Mouse (Mus musculus) left cerebral cortex, postnatal 14 days (tissue): ENCODE data around the gene Gm20671. TPM values are rescaled to one million over a fixed set of nuclear protein-coding genes. Genes with fewer than 3 reads are reported as not detected.
"Not testable (repeated sequence)": the region's sequence is repeated elsewhere in the genome, so short reads cannot be mapped to it uniquely, and the experiment has no call there.

Experiments used
- DNase-seq, 2 experiments: peaks; one replicate each; pipeline ENCODE4 v3.0.0; 2021 to 2022; ENCODE audit warnings: low spot score in 2 of 2, mixed read lengths in 1 of 2
- intact Hi-C: fragments of 180-260 bp; cut with DNase I; formaldehyde crosslinking; loops from one replicate; pipeline ENCODE4 v1.15.1; 2025
- long read RNA-seq, 2 experiments: library from polyadenylated mRNA; stranded (forward); transcript quantifications; one replicate each; pipeline ENCODE4 v2.0.0; 2021
- total RNA-seq, 2 experiments: library from RNA; stranded (reverse); gene quantifications; 2 replicates each; pipeline ENCODE4 v1.2.3; 2021

Gene Gm20671
- not detected for total RNA-seq
- long read RNA-seq, experiment 1, partial matches to known transcripts = 2 of 17 reads
- long read RNA-seq, experiment 1, other reads (novel, unspliced or antisense) = 15 of 17 reads
- long read RNA-seq, experiment 2, partial matches to known transcripts = 1 of 11 reads
- long read RNA-seq, experiment 2, other reads (novel, unspliced or antisense) = 10 of 11 reads

DNA sequence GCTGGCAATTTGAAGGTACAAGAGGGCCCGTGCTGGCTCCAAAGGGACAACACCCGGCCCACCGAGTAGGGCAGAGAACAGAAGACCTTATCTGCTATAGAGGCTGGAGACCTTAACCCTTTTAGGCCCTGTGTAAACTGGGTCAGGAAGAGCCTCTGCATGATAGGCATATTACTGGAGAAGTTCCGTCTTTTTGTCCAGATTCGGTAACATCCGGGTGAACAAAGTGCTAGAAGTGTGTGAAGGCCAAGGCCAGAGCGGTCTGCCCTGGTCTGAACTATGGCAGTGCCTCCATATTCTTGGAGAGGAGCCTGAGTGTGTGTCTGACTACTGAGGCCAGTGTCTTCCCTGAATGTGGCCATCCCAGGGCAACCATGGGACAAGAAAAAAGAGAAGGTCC is at the start of gene Gm20671:
TSS of gene Gm20671 (minus strand) at position 101 of the 400 bp plus-strand sequence.
- no peak for DNase-seq
- intact Hi-C loops = no loop called here

DNA sequence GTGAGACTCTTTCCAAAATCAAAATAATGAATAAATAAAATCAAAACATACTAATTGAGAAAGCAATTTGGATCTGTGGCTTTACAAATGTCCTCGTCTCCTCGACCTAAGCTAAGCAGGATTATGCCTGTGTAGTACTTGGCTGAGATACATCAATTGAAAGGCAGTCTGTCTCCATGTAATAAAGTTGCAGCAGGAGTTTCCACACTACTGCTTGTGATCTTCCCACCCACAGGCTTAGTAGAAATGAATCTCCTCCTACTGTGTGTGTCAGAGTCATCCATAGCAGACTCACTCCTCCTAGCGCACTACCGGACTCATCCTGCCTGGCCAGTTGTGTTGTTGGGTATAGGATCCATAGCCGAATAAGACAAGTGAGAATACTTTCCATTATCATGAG is 45.4 kb upstream of the Gm20671 start:
- DNase-seq = no peak
- intact Hi-C loops = loop anchor here (5.0 kb wide), 1 partner anchor 35 kb away; no protein-coding TSS in a partner anchor

- intact Hi-C loops = loop anchor here (5.0 kb wide), 1 partner anchor 38 kb away; no protein-coding TSS in a partner anchor
- DNase-seq = no peak
Observed at GRCm38 (mm10) chr5:32869389-32870024, 42.6 kb upstream of the Gm20671 start.

- intact Hi-C loops = no loop called here
Observed at GRCm38 (mm10) chr5:32863253-32864228, 36.6 kb upstream of the Gm20671 start, which contains the start of gene Depdc5. TSS of gene Depdc5 (plus strand) at chr5:32863701.

DNA sequence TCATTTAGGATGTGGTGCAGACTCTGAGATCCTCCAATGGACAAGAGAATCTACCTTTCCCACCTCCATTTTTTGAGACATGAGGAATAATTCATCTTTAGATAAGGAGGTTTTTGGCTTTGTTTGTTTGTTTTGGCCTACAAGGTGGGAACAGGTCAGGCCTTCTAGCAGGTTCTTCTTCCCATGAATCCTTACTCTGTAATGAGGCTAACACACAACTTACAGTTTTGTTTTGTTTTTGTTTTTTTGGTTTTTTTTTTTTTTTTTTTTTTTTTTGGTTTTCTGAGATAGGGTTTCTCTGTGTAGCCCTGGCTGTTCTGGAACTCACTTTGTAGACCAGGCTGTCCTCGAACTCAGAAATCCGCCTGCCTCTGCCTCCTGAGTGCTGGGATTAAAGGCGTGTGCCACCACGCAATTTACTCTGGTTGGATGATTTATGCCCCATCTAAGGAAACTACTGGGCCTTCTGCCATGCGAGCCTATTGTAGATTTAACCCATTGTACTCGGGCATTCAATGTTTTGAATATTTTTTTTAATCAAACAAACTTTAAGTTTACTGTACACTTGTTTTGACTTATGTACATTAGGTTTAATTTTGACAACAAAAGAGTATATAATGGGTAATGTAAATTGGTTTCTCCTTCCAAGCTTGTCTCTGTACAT is 35.7 kb upstream of the Gm20671 start:
- no peak for DNase-seq
- intact Hi-C loops = no loop called here

More at GRCm38 (mm10) chr5:32863253-32864228, 36.6 kb upstream of the Gm20671 start, which contains the start of gene Depdc5:
- peak; percentile 84 to 88 for DNase-seq

- intact Hi-C loops = no loop called here
- DNase-seq = no peak
Observed at GRCm38 (mm10) chr5:32861082-32861481, 34.2 kb upstream of the Gm20671 start.

GRCm38 (mm10) chr5:32857781-32858220 is 30.9 kb upstream of the Gm20671 start:
- intact Hi-C loops = loop anchor here (10.0 kb wide), 1 partner anchor 177 kb away; no protein-coding TSS in a partner anchor
- DNase-seq = peak; percentile 46 to 56

DNA sequence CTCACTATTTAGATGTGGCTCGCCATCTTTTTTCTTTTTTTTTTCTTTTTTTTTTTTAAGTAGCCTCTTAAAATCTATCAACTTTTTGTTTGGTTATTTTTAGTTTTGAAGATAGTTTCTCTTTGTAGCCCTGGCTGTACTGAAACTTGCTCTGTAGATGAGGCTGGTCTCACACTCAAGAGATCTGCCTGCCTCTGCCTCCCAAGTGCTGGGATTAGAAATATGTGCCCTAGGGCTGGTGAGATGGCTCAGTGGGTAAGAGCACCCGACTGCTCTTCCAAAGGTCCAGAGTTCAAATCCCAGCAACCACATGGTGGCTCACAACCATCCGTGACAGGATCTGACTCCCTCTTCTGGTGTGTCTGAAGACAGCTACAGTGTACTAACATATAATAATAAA is 28.4 kb upstream of the Gm20671 start:
- intact Hi-C loops = loop anchor here (10.0 kb wide), 1 partner anchor 180 kb away; no protein-coding TSS in a partner anchor
- not testable (repeated sequence) for DNase-seq

GRCm38 (mm10) chr5:32854818-32855217 is 27.9 kb upstream of the Gm20671 start:
- intact Hi-C loops = loop anchor here (10.0 kb wide), 1 partner anchor 180 kb away; no protein-coding TSS in a partner anchor
- DNase-seq = no peak

DNA sequence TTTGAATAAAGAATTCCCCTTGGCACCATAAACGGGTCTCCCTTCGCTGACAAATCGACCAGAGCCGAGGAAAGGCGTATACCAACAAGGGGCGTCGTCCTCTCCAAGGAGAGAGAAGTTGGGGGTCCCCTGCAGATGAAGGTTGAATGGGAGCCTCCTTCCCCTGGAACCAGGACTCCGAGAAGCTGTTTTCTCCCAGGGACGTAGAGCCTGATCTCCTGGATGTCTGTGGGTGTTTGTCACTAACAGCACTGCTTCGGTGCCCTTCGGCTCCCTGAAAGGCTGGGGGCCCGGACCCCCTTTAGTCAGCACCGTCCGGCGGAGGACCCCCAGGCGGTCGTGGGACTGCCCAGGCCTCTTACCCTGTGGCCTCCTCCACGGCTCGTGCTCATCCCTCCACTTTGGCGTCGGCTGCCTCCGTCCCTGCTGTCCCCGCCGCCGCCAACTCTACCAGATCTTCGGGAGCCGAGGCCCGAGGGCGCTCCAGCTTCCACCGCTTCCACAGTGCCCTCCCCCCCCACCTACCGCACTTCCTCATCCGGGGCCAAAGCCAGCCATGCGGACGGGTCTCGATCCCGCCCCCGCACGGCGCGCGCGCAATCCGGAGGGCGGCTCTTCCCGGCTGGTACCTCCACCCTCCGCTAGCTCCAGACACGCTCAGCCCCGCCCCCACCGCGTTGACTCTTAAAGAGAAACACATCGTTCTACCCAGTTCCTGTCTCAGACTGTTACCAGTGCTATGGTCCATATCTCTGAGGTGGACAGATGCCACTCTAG is 27.0 kb upstream of the Gm20671 start, which contains the start of gene Prr14l:
TSS of gene Prr14l (minus strand) at position 526 of the 777 bp plus-strand sequence.
- DNase-seq = peak; percentile 100
- intact Hi-C loops = loop anchor here (10.0 kb wide), 1 partner anchor 181 kb away; no protein-coding TSS in a partner anchor

DNA sequence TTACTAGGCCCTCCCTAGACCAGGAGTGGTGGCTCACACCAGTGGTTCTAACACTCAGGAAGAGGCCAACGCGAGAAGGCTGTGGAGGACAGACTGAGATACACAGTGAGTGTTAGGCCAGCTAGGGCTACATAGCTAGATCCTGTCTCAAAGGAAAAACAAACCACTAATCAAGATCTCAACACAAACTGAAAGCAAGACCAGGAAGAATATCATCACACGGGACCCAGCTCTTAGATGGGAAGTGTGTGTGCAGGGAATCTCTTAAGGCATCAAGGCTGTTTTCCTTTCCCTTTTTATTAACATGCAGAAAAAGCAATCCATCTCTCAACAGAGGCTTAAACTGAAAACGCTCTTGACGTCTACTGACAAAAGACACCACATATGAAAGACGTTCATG is 25.1 kb upstream of the Gm20671 start:
- no peak for DNase-seq
- intact Hi-C loops = loop anchor here (10.0 kb wide), 1 partner anchor 183 kb away; no protein-coding TSS in a partner anchor

DNA sequence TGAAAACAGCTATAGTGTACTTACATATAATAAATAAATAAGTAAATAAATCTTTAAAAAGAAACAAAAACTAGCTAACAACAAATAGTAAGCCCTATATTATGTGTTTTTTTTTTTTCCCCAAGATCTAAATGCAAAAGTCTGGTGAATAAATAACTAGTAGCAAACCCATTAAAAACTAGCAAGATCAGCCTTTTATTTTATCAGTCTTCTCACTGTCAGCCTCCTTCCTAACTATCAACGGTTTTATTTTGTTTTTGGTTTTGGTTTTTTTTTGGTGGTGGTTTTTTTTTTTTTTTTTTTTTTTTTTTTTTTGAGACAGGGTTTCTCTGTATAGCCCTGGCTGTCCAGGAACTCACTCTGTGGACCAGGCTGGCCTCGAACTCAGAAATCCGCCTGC is 22.7 kb upstream of the Gm20671 start:
- intact Hi-C loops, DNase-seq: not testable (repeated sequence)

DNA sequence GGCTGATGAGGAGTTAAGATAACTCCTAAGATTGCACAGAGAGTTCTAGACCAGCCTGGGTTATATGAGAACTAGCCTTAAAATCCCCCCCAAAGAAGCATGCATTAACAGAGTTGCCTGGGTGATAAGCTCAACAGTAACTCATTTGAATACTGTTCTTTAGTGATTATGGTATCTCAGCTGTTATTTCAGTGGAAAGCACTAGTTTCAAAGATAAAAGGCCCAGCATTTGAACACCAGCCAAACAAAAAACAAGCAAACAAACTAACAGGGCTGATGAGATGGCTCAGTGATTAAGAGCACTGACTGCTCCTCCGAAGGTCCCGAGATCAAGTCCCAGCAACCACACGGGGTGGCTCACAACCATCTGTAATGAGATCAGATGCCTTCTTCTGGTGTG is 22.3 kb upstream of the Gm20671 start:
- DNase-seq = no peak
- intact Hi-C loops = no loop called here

- intact Hi-C loops = no loop called here
- no peak for DNase-seq
Observed at GRCm38 (mm10) chr5:32840029-32840428, 13.1 kb upstream of the Gm20671 start.

GRCm38 (mm10) chr5:32836976-32837375 is 10.1 kb upstream of the Gm20671 start:
- DNase-seq = no peak
- intact Hi-C loops = no loop called here

DNA sequence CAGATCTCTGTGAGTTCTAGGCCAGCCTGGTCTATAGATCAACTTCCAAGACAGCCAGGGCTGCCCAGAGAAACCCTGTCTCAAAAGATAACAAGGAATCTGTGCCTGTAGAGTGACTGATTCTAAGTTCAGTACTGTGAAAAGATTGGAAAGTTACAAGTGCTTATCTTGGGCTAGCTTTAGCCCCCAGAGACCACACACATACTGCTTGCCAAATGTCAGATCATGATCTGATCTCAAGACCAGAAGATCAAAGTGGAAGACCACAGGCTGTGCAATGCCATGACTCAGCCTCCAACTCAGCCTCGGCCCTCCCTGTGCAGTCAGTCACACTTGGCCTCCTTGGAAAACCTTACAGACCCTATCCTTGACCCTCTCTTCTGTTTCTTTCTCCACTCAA is 7.6 kb upstream of the Gm20671 start:
- intact Hi-C loops = no loop called here
- no peak for DNase-seq

GRCm38 (mm10) chr5:32830054-32830453 is 3.1 kb upstream of the Gm20671 start:
- intact Hi-C loops = no loop called here
- no peak for DNase-seq

- intact Hi-C loops, DNase-seq: not testable (repeated sequence)
Observed at GRCm38 (mm10) chr5:32828766-32829165, 1.9 kb upstream of the Gm20671 start.
